Mouse (Mus musculus): ENCODE results near the gene Zfp583. TPM values are rescaled to one million over a fixed set of nuclear protein-coding genes. Genes with fewer than 3 reads are reported as not detected.
"Not testable (repeated sequence)": the region's sequence is repeated elsewhere in the genome, so short reads cannot be mapped to it uniquely, and the experiment has no call there.

Zfp583 gene
- polyA plus RNA-seq, 1 experiment from 2014 or later = 18.2 TPM

DNA sequence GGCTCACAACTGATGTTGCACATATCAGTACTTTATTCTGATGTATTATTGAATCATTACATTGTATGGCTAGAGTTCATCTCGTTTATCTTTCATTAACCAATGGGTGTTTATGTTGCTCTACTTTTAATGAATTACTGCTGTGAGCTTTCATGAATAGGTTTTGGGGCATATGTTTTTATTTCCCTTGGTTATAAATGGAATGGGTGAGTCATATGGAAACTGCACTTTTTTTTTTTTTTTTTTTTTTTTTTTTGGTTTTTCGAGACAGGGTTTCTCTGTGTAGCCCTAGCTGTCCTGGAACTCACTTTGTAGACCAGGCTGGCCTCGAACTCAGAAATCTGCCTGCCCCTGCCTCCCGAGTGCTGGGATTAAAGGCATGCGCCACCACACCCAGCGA lies 40.0 kb downstream of the Zfp583 start:
- H3K9me3 ChIP-seq (ENCODE audit: control insufficient read depth, low read length); ATAC-seq (ENCODE audit: low FRiP score); H3K9ac ChIP-seq; H3K4me2 ChIP-seq (replicated peaks); H3K27ac ChIP-seq; H3K27me3 ChIP-seq (ENCODE audit: control insufficient read depth, insufficient read depth, low read length); H3K4me3 ChIP-seq (replicated peaks; ENCODE audit: low read length); DNase-seq (ENCODE audit: low spot score): not testable (repeated sequence)
- 94% methylated on average over 5 of the region's 6 CpGs for WGBS
- Histone ChIP-seq H3K4me1 (replicated peaks; ENCODE audit: control insufficient read depth, insufficient read depth, low read length) (peaks cover 25% of the 10 kb centered on the region), H3K36me3 (replicated peaks; ENCODE audit: control insufficient read depth, insufficient read depth) (peaks cover 58% of the 10 kb centered on the region)

DNA sequence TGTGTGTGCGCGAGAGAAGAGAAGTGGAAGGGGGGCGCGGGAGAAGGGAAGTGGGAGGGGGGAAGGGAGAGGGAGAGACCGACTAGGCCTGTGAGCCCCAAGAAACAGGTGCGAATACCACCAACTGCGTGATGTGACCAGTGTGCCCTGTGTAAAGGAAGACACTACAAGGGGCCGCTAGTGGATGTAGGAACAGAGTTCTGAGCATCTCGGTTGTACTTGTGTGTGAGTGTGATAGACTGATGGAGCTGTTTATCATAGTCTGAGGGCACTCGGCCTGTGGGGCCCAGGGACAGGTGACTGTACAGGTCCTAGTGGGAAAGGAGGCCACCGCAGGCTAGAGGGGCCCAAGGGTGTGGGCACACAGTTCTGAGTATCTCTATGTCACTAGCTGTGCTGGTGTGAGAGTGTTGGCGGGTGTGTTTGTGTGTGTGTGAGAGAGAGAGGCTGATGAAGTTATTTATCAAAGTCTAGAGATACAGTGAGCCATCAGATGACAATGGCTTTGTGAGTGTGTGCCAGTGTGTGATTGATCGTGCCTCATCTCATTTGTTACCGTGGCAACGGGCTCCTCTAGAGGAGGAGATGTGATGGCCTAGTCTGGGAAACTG lies 44.1 kb downstream of the Zfp583 start:
- 17% methylated on average over 15 of the region's 15 CpGs for WGBS
- peak; percentile 75 for DNase-seq (ENCODE audit: low spot score)

DNA sequence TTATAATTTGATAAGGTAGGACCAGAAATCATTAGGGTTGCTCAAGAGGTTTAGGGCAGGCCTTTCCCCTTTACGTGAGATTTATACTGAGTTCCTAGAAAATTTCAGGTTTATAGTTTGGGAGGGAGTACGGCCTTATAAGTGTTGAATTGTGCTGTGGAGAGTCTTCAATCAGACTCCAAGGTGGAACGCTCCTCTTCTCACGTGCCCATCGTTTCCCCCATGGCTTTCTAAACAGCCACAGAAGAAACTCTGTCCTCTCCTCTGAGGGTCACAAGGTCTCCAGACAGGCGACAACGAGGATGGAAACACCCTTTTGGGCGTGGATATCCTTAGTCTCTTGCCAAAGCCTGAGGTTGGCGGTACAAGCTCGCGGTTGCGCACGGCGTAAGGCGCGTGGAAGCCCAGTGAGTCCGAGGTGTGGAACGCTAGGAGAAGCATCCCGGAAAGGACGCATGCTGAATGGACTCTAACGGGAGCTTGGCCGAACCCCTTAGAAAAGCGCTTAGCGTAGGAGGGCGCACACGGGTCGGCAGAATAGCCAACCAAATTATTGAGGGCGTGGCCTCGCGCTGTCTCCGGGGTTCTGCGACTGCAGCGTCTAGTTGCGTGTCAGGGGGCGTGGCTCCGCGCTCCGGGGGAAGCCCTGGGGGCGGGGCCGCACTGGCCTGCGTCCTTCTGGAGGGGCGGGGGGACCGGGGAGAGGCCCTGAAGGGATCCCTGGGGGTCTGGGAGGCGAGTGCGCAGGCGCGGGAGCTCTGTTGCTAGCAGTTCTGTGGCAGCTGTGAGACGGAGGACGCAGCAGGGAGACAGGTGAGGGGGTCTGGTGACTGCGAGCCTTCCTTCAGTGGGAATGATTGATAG lies 45.0 kb downstream of the Zfp583 start, which contains the start of gene Zfp667:
Zfp667 (plus strand) TSS at position 738 of the 864 bp plus-strand sequence.
- peak within 1 kb of the TSS; percentile 88 for H3K4me2 ChIP-seq (replicated peaks)
- H3K9ac ChIP-seq = peak within 1 kb of the TSS; percentile 76
- no peaks in the 10 kb centered on the region for H3K27me3 ChIP-seq (ENCODE audit: control insufficient read depth, insufficient read depth, low read length)
- H3K27ac ChIP-seq = peak within 1 kb of the TSS; percentile 79
- peak; percentile 81 for ATAC-seq (ENCODE audit: low FRiP score)
- peaks cover 14% of the 10 kb centered on the region; the same call in 1 of the 2 replicates for H3K36me3 ChIP-seq (replicated peaks; ENCODE audit: control insufficient read depth, insufficient read depth)
- 3% methylated on average over 50 of the region's 50 CpGs for WGBS
- peak; percentile 97 for DNase-seq (ENCODE audit: low spot score)
- no peaks in the 10 kb centered on the region for H3K9me3 ChIP-seq (ENCODE audit: control insufficient read depth, low read length)
- peak within 1 kb of the TSS; percentile 55 for H3K4me3 ChIP-seq (replicated peaks; ENCODE audit: low read length)
- peaks cover 25% of the 10 kb centered on the region for H3K4me1 ChIP-seq (replicated peaks; ENCODE audit: control insufficient read depth, insufficient read depth, low read length)

More for the DNA sequence above, 44.1 kb downstream of the Zfp583 start:
- peaks cover 25% of the 10 kb centered on the region for H3K4me1 ChIP-seq (replicated peaks; ENCODE audit: control insufficient read depth, insufficient read depth, low read length)
- peak overlapping the region; percentile 76 for H3K9ac ChIP-seq
- no peaks in the 10 kb centered on the region for H3K27me3 ChIP-seq (ENCODE audit: control insufficient read depth, insufficient read depth, low read length)
- peak overlapping the region; percentile 88 for H3K4me2 ChIP-seq (replicated peaks)
- peaks cover 20% of the 10 kb centered on the region; the same call in 1 of the 2 replicates for H3K36me3 ChIP-seq (replicated peaks; ENCODE audit: control insufficient read depth, insufficient read depth)
- no peaks in the 10 kb centered on the region for H3K9me3 ChIP-seq (ENCODE audit: control insufficient read depth, low read length)
- peak; percentile 34 for ATAC-seq (ENCODE audit: low FRiP score)
- peak overlapping the region; percentile 79 for H3K27ac ChIP-seq
- peak overlapping the region; percentile 55 for H3K4me3 ChIP-seq (replicated peaks; ENCODE audit: low read length)

DNA sequence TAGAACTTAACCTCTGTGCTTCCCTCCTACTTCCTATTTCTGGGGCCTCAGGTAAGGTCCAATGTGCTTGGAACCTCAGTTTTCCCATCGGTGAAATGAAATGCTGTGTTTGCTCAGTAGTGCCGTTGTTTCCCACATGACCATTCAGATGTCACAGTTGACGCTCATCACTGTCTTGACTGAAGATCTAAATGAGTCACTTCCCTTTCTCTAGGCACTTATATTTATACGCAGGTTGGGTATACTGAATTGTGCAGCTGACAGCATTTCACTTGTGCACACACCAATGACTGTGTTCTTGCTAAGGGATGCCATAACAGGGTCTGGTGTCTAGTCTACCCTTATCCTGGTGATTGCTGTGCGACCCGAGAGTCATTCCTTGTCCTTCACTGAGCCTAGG lies 45.7 kb downstream of the Zfp583 start:
- no peak overlapping the region for H3K4me2 ChIP-seq (replicated peaks)
- H3K4me1 ChIP-seq (replicated peaks; ENCODE audit: control insufficient read depth, insufficient read depth, low read length) = peaks cover 25% of the 10 kb centered on the region
- ATAC-seq (ENCODE audit: low FRiP score) (no peak), DNase-seq (ENCODE audit: low spot score) (no peak)
- H3K9ac ChIP-seq = peak overlapping the region; percentile 76; the same call in 1 of the 2 replicates
- 89% methylated on average over 6 of the region's 6 CpGs for WGBS
- H3K4me3 ChIP-seq (replicated peaks; ENCODE audit: low read length) = peak overlapping the region; percentile 55; the same call in 1 of the 2 replicates
- no peaks in the 10 kb centered on the region for H3K27me3 ChIP-seq (ENCODE audit: control insufficient read depth, insufficient read depth, low read length)
- H3K27ac ChIP-seq = no peak overlapping the region
- peaks cover 8% of the 10 kb centered on the region; the same call in 1 of the 2 replicates for H3K36me3 ChIP-seq (replicated peaks; ENCODE audit: control insufficient read depth, insufficient read depth)
- H3K9me3 ChIP-seq (ENCODE audit: control insufficient read depth, low read length) = no peaks in the 10 kb centered on the region

DNA sequence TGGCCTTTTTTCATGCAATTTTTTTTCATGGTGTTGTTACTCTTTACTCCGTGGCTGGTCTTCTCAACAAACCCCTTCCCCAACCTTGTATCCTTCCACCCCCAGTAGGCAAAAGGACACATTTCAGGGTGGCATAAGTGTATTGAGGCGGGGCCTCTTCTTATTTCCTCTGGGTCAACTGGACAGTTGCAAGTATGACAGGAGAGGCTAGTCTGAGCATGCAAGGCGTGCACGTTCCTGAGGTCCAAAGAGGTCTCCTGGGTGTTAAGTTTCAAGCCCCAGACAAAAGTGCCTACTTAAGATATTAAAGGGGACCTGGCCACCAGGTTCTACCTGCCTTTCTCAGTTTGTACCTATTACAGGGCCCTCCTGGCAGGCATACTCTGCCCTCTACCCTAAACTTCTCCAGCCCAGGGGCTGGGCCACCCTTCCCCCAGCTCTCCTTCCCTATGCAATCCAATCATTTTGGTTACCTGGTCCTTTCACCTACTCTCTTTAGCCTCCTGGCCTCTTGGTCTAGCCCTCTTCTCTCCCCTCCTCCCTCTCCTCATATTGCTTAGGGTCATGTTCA lies 46.6 kb downstream of the Zfp583 start:
- DNase-seq (ENCODE audit: low spot score) = no peak
- Histone ChIP-seq H3K27ac (no peak overlapping the region), H3K4me3 (replicated peaks; ENCODE audit: low read length) (no peak overlapping the region), H3K27me3 (ENCODE audit: control insufficient read depth, insufficient read depth, low read length) (no peaks in the 10 kb centered on the region), H3K9ac (peak overlapping the region; percentile 74; the same call in 1 of the 2 replicates), H3K4me1 (replicated peaks; ENCODE audit: control insufficient read depth, insufficient read depth, low read length) (peaks cover 25% of the 10 kb centered on the region), H3K36me3 (replicated peaks; ENCODE audit: control insufficient read depth, insufficient read depth) (0 out of 2 replicates have a peak, but pooled peaks cover under 1% of the 10 kb centered on the region), H3K4me2 (replicated peaks) (peak overlapping the region; percentile 62), H3K9me3 (ENCODE audit: control insufficient read depth, low read length) (no peaks in the 10 kb centered on the region)
- WGBS = 90% methylated on average over 4 of the region's 4 CpGs
- no peak for ATAC-seq (ENCODE audit: low FRiP score)

DNA sequence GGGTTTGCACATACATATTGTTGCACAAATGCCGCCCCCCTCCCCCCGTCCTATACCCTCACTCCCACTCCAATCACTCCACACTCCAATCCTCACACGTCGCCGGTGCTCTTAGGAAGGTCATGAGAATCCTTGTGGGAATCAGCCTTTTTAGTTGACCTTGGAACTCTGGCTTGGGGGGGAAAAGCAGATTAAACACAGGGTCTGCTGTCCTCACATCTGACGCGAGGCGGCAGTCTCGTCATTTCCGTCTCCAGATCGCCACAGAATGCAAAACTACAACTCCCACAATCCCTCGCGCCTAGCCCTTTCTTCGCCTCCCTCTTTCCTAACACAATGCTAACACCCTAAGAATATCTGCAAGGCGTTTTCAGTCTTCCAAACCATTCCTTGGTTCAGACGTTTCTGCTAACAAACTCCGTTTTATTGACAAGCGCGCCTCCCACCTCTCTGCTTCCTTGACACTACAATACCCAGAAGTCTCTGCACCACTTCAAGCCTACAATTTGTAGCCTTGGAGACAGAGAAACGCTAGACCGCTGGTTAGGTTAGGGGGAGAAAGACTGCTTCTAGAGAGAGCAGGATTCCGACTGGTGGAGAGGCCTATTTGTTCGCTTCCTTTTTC lies 47.5 kb downstream of the Zfp583 start:
- peak; percentile 91 for DNase-seq (ENCODE audit: low spot score)
- 1% methylated on average over 23 of the region's 23 CpGs for WGBS
- Histone ChIP-seq H3K9me3 (ENCODE audit: control insufficient read depth, low read length) (no peaks in the 10 kb centered on the region), H3K4me2 (replicated peaks) (peak overlapping the region; percentile 62), H3K9ac (peak overlapping the region; percentile 74), H3K27me3 (ENCODE audit: control insufficient read depth, insufficient read depth, low read length) (no peaks in the 10 kb centered on the region), H3K4me1 (replicated peaks; ENCODE audit: control insufficient read depth, insufficient read depth, low read length) (peaks cover 19% of the 10 kb centered on the region), H3K36me3 (replicated peaks; ENCODE audit: control insufficient read depth, insufficient read depth) (no peaks in the 10 kb centered on the region), H3K27ac (peak overlapping the region; percentile 93), H3K4me3 (replicated peaks; ENCODE audit: low read length) (peak overlapping the region; percentile 52)
- peak; percentile 66 for ATAC-seq (ENCODE audit: low FRiP score)

DNA sequence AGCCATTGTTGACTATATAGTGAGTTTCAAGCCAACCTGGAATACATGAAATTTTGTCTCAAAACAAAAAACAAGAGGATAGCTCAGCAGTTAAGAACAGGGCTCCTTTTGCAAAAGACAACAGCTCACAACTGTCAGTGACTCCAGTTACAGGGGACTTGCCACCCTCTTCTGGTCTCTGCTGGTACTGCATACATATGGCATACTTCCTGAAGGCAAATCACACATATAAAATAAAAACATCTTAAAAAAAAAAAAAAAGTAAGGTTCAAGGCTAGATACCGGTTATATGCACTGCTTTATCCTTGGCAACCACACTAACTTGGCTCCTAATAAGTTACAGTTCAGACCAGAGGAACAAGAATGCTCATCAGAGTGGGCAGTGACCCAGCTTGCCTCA lies 48.3 kb downstream of the Zfp583 start:
- H3K36me3 ChIP-seq (replicated peaks; ENCODE audit: control insufficient read depth, insufficient read depth) = no peaks in the 10 kb centered on the region
- peak overlapping the region; percentile 93; the same call in 1 of the 2 replicates for H3K27ac ChIP-seq
- H3K4me1 ChIP-seq (replicated peaks; ENCODE audit: control insufficient read depth, insufficient read depth, low read length) = peaks cover 11% of the 10 kb centered on the region
- peak overlapping the region; percentile 52 for H3K4me3 ChIP-seq (replicated peaks; ENCODE audit: low read length)
- DNase-seq (ENCODE audit: low spot score) (peak; percentile 88), ATAC-seq (ENCODE audit: low FRiP score) (no peak)
- no peaks in the 10 kb centered on the region for H3K9me3 ChIP-seq (ENCODE audit: control insufficient read depth, low read length)
- peak overlapping the region; percentile 74 for H3K9ac ChIP-seq
- 5% methylated on average over 1 of the region's 1 CpGs for WGBS
- no peaks in the 10 kb centered on the region for H3K27me3 ChIP-seq (ENCODE audit: control insufficient read depth, insufficient read depth, low read length)
- peak overlapping the region; percentile 62 for H3K4me2 ChIP-seq (replicated peaks)

DNA sequence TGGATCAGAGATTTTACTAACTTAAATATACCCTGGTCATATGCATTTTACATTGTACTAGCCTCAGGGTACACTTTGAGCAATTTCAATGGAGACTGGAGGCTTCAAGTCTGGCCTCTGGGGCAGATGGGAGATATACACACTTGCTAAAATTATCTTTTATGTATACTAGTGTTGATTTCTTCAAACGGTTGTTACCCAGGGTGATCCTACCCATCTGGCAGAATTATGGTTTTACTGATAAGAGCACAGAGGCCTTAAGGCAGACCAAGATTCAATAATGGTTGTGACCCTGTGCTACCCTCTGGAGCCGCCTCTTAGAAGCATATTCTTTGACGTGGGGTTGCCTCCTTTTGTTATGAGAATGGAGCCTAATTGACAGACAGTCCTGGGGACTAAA lies 53.2 kb downstream of the Zfp583 start:
- H3K27me3 ChIP-seq (ENCODE audit: control insufficient read depth, insufficient read depth, low read length) = no peaks in the 10 kb centered on the region
- H3K27ac ChIP-seq = no peak overlapping the region
- ATAC-seq (ENCODE audit: low FRiP score) (no peak), DNase-seq (ENCODE audit: low spot score) (no peak)
- H3K4me3 ChIP-seq (replicated peaks; ENCODE audit: low read length) = no peak overlapping the region
- no peaks in the 10 kb centered on the region for H3K36me3 ChIP-seq (replicated peaks; ENCODE audit: control insufficient read depth, insufficient read depth)
- H3K9ac ChIP-seq = no peak overlapping the region
- no peaks in the 10 kb centered on the region for H3K9me3 ChIP-seq (ENCODE audit: control insufficient read depth, low read length)
- no peaks in the 10 kb centered on the region for H3K4me1 ChIP-seq (replicated peaks; ENCODE audit: control insufficient read depth, insufficient read depth, low read length)
- H3K4me2 ChIP-seq (replicated peaks) = no peak overlapping the region
- WGBS = 57% methylated on average over 3 of the region's 3 CpGs
